Mouse (Mus musculus) thymus, postnatal 36 days (tissue): Measurements from ENCODE around the gene Gm21425.
"Not testable (repeated sequence)": the region's sequence is repeated elsewhere in the genome, so short reads cannot be mapped to it uniquely, and the experiment has no call there.

Source experiments
- DNase-seq, 2 experiments: peaks; one replicate each; pipeline ENCODE4 v3.0.0; 2022; ENCODE audit warnings: mixed read lengths in 2 of 2

Gm21425 gene

DNA sequence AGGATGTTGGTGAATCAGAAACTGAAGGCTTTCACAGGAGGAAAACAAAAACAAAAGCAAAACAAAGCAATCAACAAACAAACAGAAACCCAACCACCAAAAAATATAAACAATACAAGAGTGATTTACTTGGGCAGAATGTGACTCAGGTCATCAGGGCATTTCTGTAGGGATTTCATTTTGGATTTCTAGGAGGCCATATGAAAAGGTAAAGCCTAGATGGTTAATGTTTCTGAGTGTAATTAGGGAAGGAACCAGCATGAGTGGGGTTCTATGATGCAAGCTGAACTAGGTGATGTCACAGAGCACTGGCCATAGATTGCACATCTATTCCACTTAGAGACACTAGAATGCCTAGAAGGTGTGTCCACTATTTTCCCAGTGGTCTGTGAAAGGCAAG lies at the start of gene Gm21425:
Gene Gm21425 (plus strand): TSS at position 301 of the 400 bp plus-strand sequence.
- DNase-seq = not testable (repeated sequence)

DNA sequence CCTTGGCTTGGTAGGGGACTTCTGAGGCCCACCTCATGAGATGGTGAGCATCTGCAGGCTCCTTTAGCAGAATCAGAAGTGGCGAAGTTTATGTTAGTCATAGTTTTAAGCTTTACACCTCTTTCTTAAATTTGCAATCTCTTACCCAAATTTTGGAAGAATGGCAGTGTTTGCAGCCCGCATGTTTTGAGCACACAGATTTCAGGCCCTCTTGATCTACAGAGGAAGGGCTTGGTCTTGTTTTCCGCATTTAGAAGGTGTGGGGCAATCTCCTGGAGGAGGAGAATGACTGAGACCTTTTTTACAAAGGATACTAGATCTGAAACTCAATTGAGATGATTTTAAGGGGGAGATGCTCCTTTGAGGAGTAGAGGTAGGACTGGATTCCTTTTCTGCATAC lies 28.4 kb upstream of the Gm21425 start, which contains the start of gene Gm21891:
Gene Gm21891 (minus strand): TSS at position 101 of the 400 bp plus-strand sequence.
- DNase-seq = not testable (repeated sequence)
